Mouse (Mus musculus): ENCODE results near the gene Ccnd1.
"Not testable (repeated sequence)": the region's sequence is repeated elsewhere in the genome, so short reads cannot be mapped to it uniquely, and the experiment has no call there.

Gene Ccnd1

GRCm38 (mm10) chr7:144907793-144908192 is 31.9 kb downstream of the Ccnd1 start:
- no peak for DNase-seq (ENCODE audit: low read depth)

GRCm38 (mm10) chr7:144906708-144907397 is 32.9 kb downstream of the Ccnd1 start:
- no peak for DNase-seq (ENCODE audit: low read depth)

GRCm38 (mm10) chr7:144905514-144905913 is 34.2 kb downstream of the Ccnd1 start:
- DNase-seq (ENCODE audit: low read depth), result not testable (repeated sequence)

- no peak for DNase-seq (ENCODE audit: low read depth)
Observed at GRCm38 (mm10) chr7:144898506-144898905, 41.2 kb downstream of the Ccnd1 start.

- DNase-seq (ENCODE audit: low read depth), result no peak
Observed at GRCm38 (mm10) chr7:144896294-144897218, 43.2 kb downstream of the Ccnd1 start, which contains the start of gene Fgf15. Fgf15 (plus strand) TSS chr7:144896531.

- no peak for DNase-seq (ENCODE audit: low read depth)
Observed at GRCm38 (mm10) chr7:144895305-144896111, 44.2 kb downstream of the Ccnd1 start.

GRCm38 (mm10) chr7:144894706-144895105 is 45.0 kb downstream of the Ccnd1 start:
- no peak for DNase-seq (ENCODE audit: low read depth)

GRCm38 (mm10) chr7:144894191-144894590 is 45.5 kb downstream of the Ccnd1 start:
- DNase-seq (ENCODE audit: low read depth), result no peak

GRCm38 (mm10) chr7:144892322-144892721 is 47.4 kb downstream of the Ccnd1 start:
- no peak for DNase-seq (ENCODE audit: low read depth)

GRCm38 (mm10) chr7:144891863-144892262 is 47.9 kb downstream of the Ccnd1 start:
- no peak for DNase-seq (ENCODE audit: low read depth)

- DNase-seq (ENCODE audit: low read depth), result not testable (repeated sequence)
Observed at GRCm38 (mm10) chr7:144890661-144891060, 49.1 kb downstream of the Ccnd1 start.

GRCm38 (mm10) chr7:144888564-144889299 is 51.0 kb downstream of the Ccnd1 start:
- no peak for DNase-seq (ENCODE audit: low read depth)

- no peak for DNase-seq (ENCODE audit: low read depth)
Observed at GRCm38 (mm10) chr7:144887672-144888071, 52.1 kb downstream of the Ccnd1 start.

GRCm38 (mm10) chr7:144883106-144883505 is 56.6 kb downstream of the Ccnd1 start:
- no peak for DNase-seq (ENCODE audit: low read depth)

All from fibroblast of lung, adult 2 months (primary cell).